Mouse (Mus musculus): ENCODE results near the gene Rbm4. TPM values are rescaled to one million over a fixed set of nuclear protein-coding genes. Genes with fewer than 3 reads are reported as not detected.

Gene Rbm4
- 100 to 1,000 TPM in 21 of 26 experiments, 10 to 100 TPM in 5; 75.1 to 226 (median 155) TPM for total RNA-seq (2018; cell fraction: chromatin; rRNA removed)
- 10 to 100 TPM; 16.1 to 28.3 (median 21.0) TPM for total RNA-seq (2018; cell fraction: cytosol; rRNA removed)
- total RNA-seq (2018; cell fraction: nucleus; rRNA removed) = 100 to 1,000 TPM in 7 of 26 experiments, 10 to 100 TPM in 19; 45.8 to 147 (median 76.8) TPM
- polyA plus RNA-seq (2018) = 12.7 to 21.9 TPM (median 16.4 TPM) in 3 replicates

DNA sequence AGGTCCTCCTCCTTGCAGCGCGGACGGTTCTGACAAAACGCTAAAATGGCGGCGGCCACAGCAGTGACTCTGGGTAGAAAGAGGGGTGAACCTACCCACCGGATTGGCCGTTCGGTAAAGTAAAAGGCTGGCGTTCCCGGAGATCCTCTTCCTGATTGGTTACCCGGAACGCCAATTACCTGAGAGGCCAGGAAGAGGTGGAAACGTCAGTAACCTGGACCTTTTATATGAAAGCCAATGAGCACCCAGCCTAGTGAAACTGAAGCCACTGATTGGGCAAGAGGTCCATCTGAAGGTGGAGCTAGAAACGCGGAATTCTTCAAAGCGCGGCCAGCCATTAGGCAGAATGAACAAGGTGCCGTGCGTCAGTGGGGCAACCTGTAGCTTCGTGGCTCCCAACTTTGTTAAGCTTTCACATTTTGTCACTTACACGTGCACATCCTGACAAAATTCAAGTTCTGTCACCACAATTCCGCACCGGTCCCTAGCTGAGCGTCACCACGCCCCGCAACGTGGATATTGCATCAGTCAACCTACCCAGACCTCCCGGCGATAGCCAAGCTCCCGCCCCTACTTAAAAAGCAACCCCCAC, at the start of gene Rbm4:
Gene Rbm4 (minus strand): TSS at position 71 of the 592 bp plus-strand sequence.
- H3K27ac ChIP-seq = peak within 1 kb of the TSS; percentile 59
- H3K36me3 ChIP-seq (ENCODE audit: inconsistent target) = peaks cover 16% of the 10 kb centered on the region
- peak within 1 kb of the TSS; percentile 89 for H3K4me3 ChIP-seq (ENCODE audit: inconsistent target)
- peaks cover 94% of the 10 kb centered on the region for H3K79me2 ChIP-seq (ENCODE audit: inconsistent target)
- 2% methylated on average over 31 of the region's 31 CpGs for WGBS (ENCODE audit: missing documents)

- Histone ChIP-seq H3K79me2 (ENCODE audit: inconsistent target) (peaks cover 7% of the 10 kb centered on the region; the same call in 1 of the 2 replicates), H3K4me3 (ENCODE audit: inconsistent target) (no peak overlapping the region), H3K27ac (no peak overlapping the region), H3K36me3 (ENCODE audit: inconsistent target) (no peaks in the 10 kb centered on the region)
- WGBS (ENCODE audit: missing documents) = 83% methylated on average over 2 of the region's 2 CpGs
These were observed 48.9 kb upstream of the Rbm4 start for GRCm38 (mm10) chr19:4842611-4843010.

GRCm38 (mm10) chr19:4840848-4841247, 47.1 kb upstream of the Rbm4 start:
- Histone ChIP-seq H3K79me2 (ENCODE audit: inconsistent target) (peaks cover 7% of the 10 kb centered on the region; the same call in 1 of the 2 replicates), H3K36me3 (ENCODE audit: inconsistent target) (no peaks in the 10 kb centered on the region), H3K27ac (no peak overlapping the region), H3K4me3 (ENCODE audit: inconsistent target) (no peak overlapping the region)
- WGBS (ENCODE audit: missing documents) = 90% methylated on average over 9 of the region's 9 CpGs

GRCm38 (mm10) chr19:4839149-4839548, 45.4 kb upstream of the Rbm4 start, which contains the start of the genes Ccs and Ccdc87:
Ccs (minus strand) TSS chr19:4839332.
Ccdc87 (plus strand) TSS chr19:4839366.
- no peak within 1 kb of the TSS for H3K27ac ChIP-seq
- under 1% methylated on average over 25 of the region's 25 CpGs for WGBS (ENCODE audit: missing documents)

DNA sequence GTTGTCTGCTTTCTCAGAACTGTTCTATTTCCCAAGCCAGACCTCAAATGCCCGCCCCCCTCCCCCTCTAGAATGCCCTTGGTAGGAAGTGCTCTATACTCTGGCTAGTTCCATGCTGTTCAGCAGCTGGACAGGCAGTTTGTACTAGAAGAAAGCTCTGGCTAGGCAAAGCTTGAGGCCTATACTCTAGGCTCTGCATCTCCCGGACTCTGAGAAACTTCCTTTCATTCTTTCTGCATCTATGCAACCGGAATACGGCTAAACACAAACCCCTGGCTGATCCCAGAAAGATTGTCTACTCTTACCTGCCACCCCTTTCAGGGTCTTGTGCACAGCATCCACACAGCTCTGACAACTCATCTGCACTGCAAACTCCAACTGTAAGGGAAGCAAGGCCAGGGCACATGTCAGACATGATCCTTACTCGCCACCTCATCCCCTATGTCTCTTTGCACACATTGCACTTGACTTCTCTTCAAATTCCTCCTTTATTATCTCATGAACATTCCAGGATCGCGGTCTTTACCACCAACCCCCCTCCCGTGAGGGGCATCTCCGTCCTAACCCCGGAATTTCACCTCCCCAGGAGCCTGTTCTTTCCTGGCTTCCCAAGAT, 44.9 kb upstream of the Rbm4 start:
- H3K4me3 ChIP-seq (ENCODE audit: inconsistent target) = peak overlapping the region; percentile 85
- whole genome bisulfite sequencing (ENCODE audit: missing documents) = 21% methylated on average over 10 of the region's 10 CpGs
- H3K36me3 ChIP-seq (ENCODE audit: inconsistent target) = no peaks in the 10 kb centered on the region
- H3K79me2 ChIP-seq (ENCODE audit: inconsistent target) = peaks cover 7% of the 10 kb centered on the region; the same call in 1 of the 2 replicates
- no peak overlapping the region for H3K27ac ChIP-seq

More at GRCm38 (mm10) chr19:4839149-4839548, 45.4 kb upstream of the Rbm4 start, which contains the start of the genes Ccs and Ccdc87:
- Histone ChIP-seq H3K36me3 (ENCODE audit: inconsistent target) (no peaks in the 10 kb centered on the region), H3K79me2 (ENCODE audit: inconsistent target) (peaks cover 7% of the 10 kb centered on the region; the same call in 1 of the 2 replicates), H3K4me3 (ENCODE audit: inconsistent target) (peak within 1 kb of the TSS; percentile 85)

DNA sequence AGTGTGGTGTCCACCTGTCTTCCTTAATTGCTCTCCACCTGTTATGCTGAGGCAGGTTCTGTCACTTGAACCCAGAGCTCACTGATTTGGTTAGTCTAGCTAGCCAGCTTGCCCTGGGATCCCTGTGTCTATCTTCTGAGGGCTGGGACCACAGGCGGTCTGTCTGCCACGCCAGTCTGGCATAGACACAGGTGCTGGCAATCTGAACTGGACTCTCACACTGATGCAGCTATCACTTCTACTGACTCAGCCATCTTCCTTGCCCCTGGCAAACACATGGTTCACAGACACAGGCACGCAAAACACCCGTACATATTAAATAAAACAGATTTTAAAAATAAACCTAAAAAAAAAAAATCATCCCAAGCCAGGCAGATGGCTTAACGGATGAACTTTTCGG, 43.3 kb upstream of the Rbm4 start:
- Histone ChIP-seq H3K79me2 (ENCODE audit: inconsistent target) (peaks cover 7% of the 10 kb centered on the region; the same call in 1 of the 2 replicates), H3K27ac (no peak overlapping the region), H3K36me3 (ENCODE audit: inconsistent target) (peaks cover 7% of the 10 kb centered on the region), H3K4me3 (ENCODE audit: inconsistent target) (no peak overlapping the region)
- 83% methylated on average over 4 of the region's 6 CpGs for WGBS (ENCODE audit: missing documents)

- no peak overlapping the region for H3K27ac ChIP-seq
- 76% methylated on average over 2 of the region's 2 CpGs for WGBS (ENCODE audit: missing documents)
- peaks cover 7% of the 10 kb centered on the region; the same call in 1 of the 2 replicates for H3K79me2 ChIP-seq (ENCODE audit: inconsistent target)
- H3K4me3 ChIP-seq (ENCODE audit: inconsistent target) = no peak overlapping the region
- peaks cover 7% of the 10 kb centered on the region for H3K36me3 ChIP-seq (ENCODE audit: inconsistent target)
These were observed 42.4 kb upstream of the Rbm4 start for GRCm38 (mm10) chr19:4836096-4836495.

DNA sequence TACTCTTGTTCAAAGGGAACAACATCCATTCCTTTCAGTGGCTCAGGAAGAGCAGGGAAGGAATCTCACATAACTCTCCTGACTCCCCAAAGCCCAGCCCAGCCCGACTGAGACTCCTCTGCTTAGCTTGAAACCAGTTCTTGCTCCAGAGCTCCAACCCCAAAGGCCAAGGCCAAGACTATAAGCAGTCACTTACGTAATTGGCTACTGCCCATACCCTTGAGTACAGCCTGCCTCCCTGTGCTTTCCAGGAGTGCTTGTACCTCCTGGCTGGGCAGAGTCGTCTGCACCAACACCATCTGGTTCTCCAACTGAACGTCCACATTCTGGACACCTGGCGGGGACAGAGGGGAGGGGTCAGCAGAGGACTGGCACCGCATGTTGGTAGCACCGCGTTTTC, 40.3 kb upstream of the Rbm4 start:
- H3K4me3 ChIP-seq (ENCODE audit: inconsistent target) = no peak overlapping the region
- H3K36me3 ChIP-seq (ENCODE audit: inconsistent target) = peaks cover 7% of the 10 kb centered on the region
- 95% methylated on average over 8 of the region's 8 CpGs for WGBS (ENCODE audit: missing documents)

GRCm38 (mm10) chr19:4829156-4829555, 35.5 kb upstream of the Rbm4 start:
- peaks cover 23% of the 10 kb centered on the region for H3K36me3 ChIP-seq (ENCODE audit: inconsistent target)
- H3K4me3 ChIP-seq (ENCODE audit: inconsistent target) = no peak overlapping the region
- H3K27ac ChIP-seq = no peak overlapping the region
- 96% methylated on average over 7 of the region's 7 CpGs for WGBS (ENCODE audit: missing documents)
- no peaks in the 10 kb centered on the region for H3K79me2 ChIP-seq (ENCODE audit: inconsistent target)

More for the DNA sequence above, 40.3 kb upstream of the Rbm4 start:
- H3K27ac ChIP-seq = no peak overlapping the region
- peaks cover 7% of the 10 kb centered on the region; the same call in 1 of the 2 replicates for H3K79me2 ChIP-seq (ENCODE audit: inconsistent target)

- H3K4me3 ChIP-seq (ENCODE audit: inconsistent target) = no peak overlapping the region
- 88% methylated on average over 16 of the region's 16 CpGs for WGBS (ENCODE audit: missing documents)
- H3K27ac ChIP-seq = no peak overlapping the region
- H3K79me2 ChIP-seq (ENCODE audit: inconsistent target) = no peaks in the 10 kb centered on the region
- H3K36me3 ChIP-seq (ENCODE audit: inconsistent target) = peaks cover 23% of the 10 kb centered on the region
These were observed 34.9 kb upstream of the Rbm4 start for GRCm38 (mm10) chr19:4828444-4829114.

DNA sequence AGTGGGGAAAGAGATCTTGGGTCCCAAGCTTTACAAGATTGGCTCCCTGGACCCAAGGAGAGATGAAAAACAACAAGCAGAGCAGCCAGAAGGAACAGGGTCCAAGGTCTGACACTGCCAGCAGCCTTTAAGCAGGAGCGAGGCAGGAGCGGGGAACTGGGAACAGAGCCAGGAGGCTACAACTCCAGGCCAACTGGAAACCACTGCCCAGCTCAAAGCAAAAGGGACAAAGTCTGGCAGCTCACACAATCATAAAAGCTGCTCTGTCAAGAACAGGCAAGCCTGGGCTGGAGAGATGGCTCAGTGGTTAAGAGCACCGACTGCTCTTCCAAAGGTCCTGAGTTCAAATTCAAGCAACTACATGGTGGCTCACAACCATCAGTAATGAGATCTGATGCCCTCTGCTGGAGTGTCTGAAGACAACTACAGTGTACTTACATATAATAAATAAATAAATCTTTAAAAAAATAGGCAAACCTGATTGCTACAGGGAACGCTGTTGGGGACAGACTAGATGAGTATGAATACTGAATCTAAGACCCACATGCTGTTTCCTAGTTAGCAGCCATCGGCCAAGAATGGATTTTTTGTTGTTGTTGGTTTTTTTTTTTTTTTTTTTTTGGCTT, 27.1 kb upstream of the Rbm4 start:
- H3K79me2 ChIP-seq (ENCODE audit: inconsistent target) = no peaks in the 10 kb centered on the region
- H3K27ac ChIP-seq = no peak overlapping the region
- WGBS (ENCODE audit: missing documents) = 88% methylated on average over 5 of the region's 5 CpGs
- H3K36me3 ChIP-seq (ENCODE audit: inconsistent target) = peaks cover 13% of the 10 kb centered on the region; the same call in 1 of the 2 replicates
- H3K4me3 ChIP-seq (ENCODE audit: inconsistent target) = no peak overlapping the region

DNA sequence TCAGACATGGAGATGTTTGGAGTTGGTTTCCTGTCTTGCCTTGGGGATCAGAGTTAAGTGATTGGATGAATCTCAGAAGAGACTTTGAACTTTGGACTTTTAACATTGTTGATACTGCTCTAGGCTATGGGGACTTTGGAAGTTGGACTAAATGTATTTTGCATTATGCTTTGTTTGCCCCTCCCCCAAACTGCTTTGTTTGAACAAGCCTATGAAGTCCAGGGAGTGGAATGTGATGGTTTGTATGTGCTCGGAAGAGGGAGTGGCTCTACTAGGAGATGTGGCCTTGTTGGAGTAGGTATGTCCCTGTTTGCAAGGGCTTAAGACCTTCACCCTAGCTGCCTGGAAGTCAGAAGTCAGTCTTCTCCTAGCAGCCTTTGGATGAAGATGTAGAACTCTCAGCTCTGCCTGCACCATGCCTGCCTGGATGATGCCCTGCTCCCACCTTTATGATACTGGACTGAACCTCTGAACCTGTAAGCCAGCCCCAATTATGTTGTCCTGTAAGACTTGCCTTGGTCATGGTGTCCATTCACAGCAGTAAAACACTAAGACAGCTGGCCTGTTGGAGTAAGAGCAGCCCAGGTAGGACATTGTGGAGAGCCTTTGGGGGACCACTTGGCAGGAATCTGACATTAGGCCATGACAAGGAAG, 23.6 kb upstream of the Rbm4 start:
- Histone ChIP-seq H3K4me3 (ENCODE audit: inconsistent target) (no peak overlapping the region), H3K36me3 (ENCODE audit: inconsistent target) (no peaks in the 10 kb centered on the region), H3K79me2 (ENCODE audit: inconsistent target) (no peaks in the 10 kb centered on the region), H3K27ac (no peak overlapping the region)
- WGBS (ENCODE audit: missing documents) = 100% methylated on average over 1 of the region's 1 CpGs

- H3K27ac ChIP-seq = no peak overlapping the region
- peaks cover 30% of the 10 kb centered on the region for H3K79me2 ChIP-seq (ENCODE audit: inconsistent target)
- 93% methylated on average over 5 of the region's 6 CpGs for WGBS (ENCODE audit: missing documents)
- no peak overlapping the region for H3K4me3 ChIP-seq (ENCODE audit: inconsistent target)
- H3K36me3 ChIP-seq (ENCODE audit: inconsistent target) = no peaks in the 10 kb centered on the region
These were observed 19.3 kb upstream of the Rbm4 start for GRCm38 (mm10) chr19:4813015-4813414.
